Mouse (Mus musculus): ENCODE data around the gene Tmeff2. TPM values are rescaled to one million over a fixed set of nuclear protein-coding genes. Genes with fewer than 3 reads are reported as not detected.

Tmeff2 gene
- polyA plus RNA-seq, 1 experiment = 0.69 TPM

DNA sequence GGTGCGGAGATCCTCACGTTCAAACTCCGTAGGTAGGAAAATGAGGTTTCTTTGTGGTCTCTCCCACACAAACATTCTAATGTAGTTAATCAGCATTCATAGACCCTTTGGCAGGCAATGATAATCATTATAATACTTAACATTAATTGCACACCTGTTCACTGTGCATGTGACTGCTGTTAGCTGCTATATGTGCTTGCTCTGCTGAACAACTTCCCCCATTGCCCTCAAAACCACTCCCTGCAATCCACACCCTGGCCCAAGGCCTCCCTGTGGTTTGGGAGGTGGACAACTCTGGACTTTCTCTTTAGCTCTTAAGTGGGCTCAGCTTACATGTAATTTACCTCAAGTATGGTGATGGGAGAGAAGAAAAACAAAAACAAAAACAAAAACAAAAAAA lies 299.5 kb downstream of the Tmeff2 start:
- H3K27ac ChIP-seq (ENCODE audit: control insufficient read depth, insufficient read depth, low read depth, low read length) = no peak overlapping the region
- H3K27me3 ChIP-seq (ENCODE audit: control insufficient read depth, insufficient read depth, low read length) = no peaks in the 10 kb centered on the region
- H3K4me1 ChIP-seq (ENCODE audit: control insufficient read depth, insufficient read depth, low read length) = no peaks in the 10 kb centered on the region
- no peaks in the 10 kb centered on the region for H3K36me3 ChIP-seq (ENCODE audit: control insufficient read depth, insufficient read depth, low read length)
- no peak overlapping the region for H3K4me3 ChIP-seq (ENCODE audit: control insufficient read depth, low read depth, low read length)
- no peak for TF ChIP-seq CTCF (IDR thresholded peaks at IDR 0.05; ENCODE audit: control insufficient read depth, insufficient read depth, insufficient replicate concordance, low read depth, low read length)
- no peak for TF ChIP-seq POLR2A (IDR thresholded peaks at IDR 0.05; ENCODE audit: control insufficient read depth, low read depth, low read length)

DNA sequence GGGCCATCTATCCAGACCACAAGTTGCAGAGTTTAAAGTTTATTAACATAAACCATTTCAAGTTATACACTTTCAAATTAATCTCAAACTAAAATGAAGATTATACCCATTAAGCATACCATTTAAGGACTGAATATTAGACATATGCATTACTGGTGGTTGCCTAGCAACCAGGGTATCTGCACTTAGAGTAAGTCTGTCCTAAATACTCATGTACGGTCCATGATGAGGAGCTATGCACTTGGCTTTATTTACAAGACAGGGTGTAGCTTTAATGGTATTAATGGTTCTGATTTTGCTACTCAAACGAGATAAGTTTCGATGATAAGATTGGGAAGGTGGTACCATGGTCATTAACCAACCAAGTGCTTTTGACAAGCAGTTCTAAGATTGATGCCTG lies 315.2 kb downstream of the Tmeff2 start:
- Histone ChIP-seq H3K4me1 (ENCODE audit: control insufficient read depth, insufficient read depth, low read length) (no peaks in the 10 kb centered on the region), H3K36me3 (ENCODE audit: control insufficient read depth, insufficient read depth, low read length) (no peaks in the 10 kb centered on the region), H3K4me3 (ENCODE audit: control insufficient read depth, low read depth, low read length) (no peak overlapping the region), H3K27ac (ENCODE audit: control insufficient read depth, insufficient read depth, low read depth, low read length) (no peak overlapping the region), H3K27me3 (ENCODE audit: control insufficient read depth, insufficient read depth, low read length) (no peaks in the 10 kb centered on the region)
- TF ChIP-seq CTCF (IDR thresholded peaks at IDR 0.05; ENCODE audit: control insufficient read depth, insufficient read depth, insufficient replicate concordance, low read depth, low read length) = no peak
- TF ChIP-seq POLR2A (IDR thresholded peaks at IDR 0.05; ENCODE audit: control insufficient read depth, low read depth, low read length) = no peak

DNA sequence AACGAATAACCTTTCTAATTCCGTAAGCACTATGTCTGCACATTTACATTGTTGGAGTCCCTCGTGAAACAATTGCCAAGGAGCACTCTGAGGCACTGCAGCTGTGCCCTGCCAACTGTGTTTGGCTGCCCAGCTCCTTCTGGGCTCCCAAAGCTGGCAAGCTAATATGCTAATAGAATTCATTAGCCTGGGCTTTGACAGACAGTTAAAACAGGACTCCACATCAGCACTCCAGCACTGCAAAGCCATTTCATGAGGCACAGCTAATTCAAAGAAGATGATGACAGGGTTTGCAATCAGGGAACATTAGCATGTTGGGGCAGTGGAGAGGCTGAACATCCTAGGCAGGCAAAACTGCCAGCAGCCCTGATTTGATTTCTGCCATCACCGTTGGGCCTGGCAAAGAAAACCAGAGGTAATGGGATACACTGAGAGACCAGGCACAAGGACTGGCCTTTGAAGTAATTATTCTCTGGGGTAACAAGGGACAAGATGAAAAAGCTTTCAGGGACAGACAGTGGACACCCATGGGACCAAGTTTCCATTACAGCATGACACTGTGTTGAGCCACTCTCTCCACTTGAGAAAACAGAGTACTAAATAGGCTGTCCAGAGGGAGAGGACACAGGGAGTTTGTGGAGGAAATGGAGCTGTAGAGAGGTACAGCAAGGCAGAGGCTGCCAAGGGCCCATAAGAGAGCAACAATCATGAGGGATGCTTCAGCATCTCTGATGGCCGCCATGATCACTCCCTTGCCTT lies 316.0 kb downstream of the Tmeff2 start:
- no peaks in the 10 kb centered on the region for H3K27me3 ChIP-seq (ENCODE audit: control insufficient read depth, insufficient read depth, low read length)
- TF ChIP-seq CTCF (IDR thresholded peaks at IDR 0.05; ENCODE audit: control insufficient read depth, insufficient read depth, insufficient replicate concordance, low read depth, low read length) = no peak
- no peak for TF ChIP-seq POLR2A (IDR thresholded peaks at IDR 0.05; ENCODE audit: control insufficient read depth, low read depth, low read length)
- no peak overlapping the region for H3K27ac ChIP-seq (ENCODE audit: control insufficient read depth, insufficient read depth, low read depth, low read length)
- H3K4me1 ChIP-seq (ENCODE audit: control insufficient read depth, insufficient read depth, low read length) = no peaks in the 10 kb centered on the region
- H3K36me3 ChIP-seq (ENCODE audit: control insufficient read depth, insufficient read depth, low read length) = no peaks in the 10 kb centered on the region
- H3K4me3 ChIP-seq (ENCODE audit: control insufficient read depth, low read depth, low read length) = no peak overlapping the region

DNA sequence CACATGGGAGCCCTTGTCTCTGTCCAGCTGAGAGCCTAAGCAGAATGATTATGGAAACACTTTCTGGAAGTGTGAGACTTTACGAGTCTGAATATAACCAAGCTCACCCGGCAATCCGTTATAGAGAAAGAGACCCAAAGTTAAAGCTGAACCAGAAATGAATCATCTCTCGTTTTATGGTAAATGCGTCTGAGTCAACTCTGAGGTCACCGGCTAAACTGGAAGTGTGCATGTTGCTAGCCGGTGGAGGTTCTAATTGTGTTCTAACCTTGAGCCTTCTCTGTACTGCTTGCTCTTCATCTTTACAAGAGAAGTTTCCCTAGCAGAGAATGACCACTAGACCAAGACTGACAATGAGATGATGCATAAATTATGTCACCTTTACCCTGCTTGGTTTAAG lies 316.8 kb downstream of the Tmeff2 start:
- Histone ChIP-seq H3K27ac (ENCODE audit: control insufficient read depth, insufficient read depth, low read depth, low read length) (no peak overlapping the region), H3K27me3 (ENCODE audit: control insufficient read depth, insufficient read depth, low read length) (no peaks in the 10 kb centered on the region), H3K36me3 (ENCODE audit: control insufficient read depth, insufficient read depth, low read length) (no peaks in the 10 kb centered on the region), H3K4me1 (ENCODE audit: control insufficient read depth, insufficient read depth, low read length) (no peaks in the 10 kb centered on the region), H3K4me3 (ENCODE audit: control insufficient read depth, low read depth, low read length) (no peak overlapping the region)
- TF ChIP-seq CTCF (IDR thresholded peaks at IDR 0.05; ENCODE audit: control insufficient read depth, insufficient read depth, insufficient replicate concordance, low read depth, low read length) (no peak), POLR2A (IDR thresholded peaks at IDR 0.05; ENCODE audit: control insufficient read depth, low read depth, low read length) (no peak)

DNA sequence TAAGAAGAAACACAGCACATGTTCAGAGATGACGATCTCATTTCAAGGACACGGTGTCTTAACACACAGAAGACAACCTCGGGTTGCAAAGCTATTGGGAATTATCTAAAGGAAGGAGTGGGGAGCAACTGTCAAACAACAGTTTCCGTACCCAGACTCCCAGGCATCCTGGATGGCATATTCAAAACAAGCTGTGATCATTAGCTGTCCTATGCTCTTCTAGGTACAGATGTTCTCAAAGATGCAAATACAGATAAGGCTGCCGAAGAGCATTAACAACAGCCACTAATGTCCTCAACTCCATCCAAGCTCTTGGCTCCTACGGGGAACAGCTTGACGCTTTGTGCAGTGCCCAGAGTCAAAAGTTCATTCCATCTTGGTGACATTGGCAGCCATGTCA lies 324.7 kb downstream of the Tmeff2 start:
- no peaks in the 10 kb centered on the region for H3K36me3 ChIP-seq (ENCODE audit: control insufficient read depth, insufficient read depth, low read length)
- H3K27me3 ChIP-seq (ENCODE audit: control insufficient read depth, insufficient read depth, low read length) = no peaks in the 10 kb centered on the region
- no peak overlapping the region for H3K4me3 ChIP-seq (ENCODE audit: control insufficient read depth, low read depth, low read length)
- no peak overlapping the region for H3K27ac ChIP-seq (ENCODE audit: control insufficient read depth, insufficient read depth, low read depth, low read length)
- no peak for TF ChIP-seq CTCF (IDR thresholded peaks at IDR 0.05; ENCODE audit: control insufficient read depth, insufficient read depth, insufficient replicate concordance, low read depth, low read length)
- TF ChIP-seq POLR2A (IDR thresholded peaks at IDR 0.05; ENCODE audit: control insufficient read depth, low read depth, low read length) = no peak
- no peaks in the 10 kb centered on the region for H3K4me1 ChIP-seq (ENCODE audit: control insufficient read depth, insufficient read depth, low read length)
